Comparison of ENCODE assay signal across 7 mouse cellular contexts in genomic region chr17:9579401-9580371, GRCm38 (mm10).
DNase-seq lines count a peak whose midpoint lies in the region; TF ChIP-seq lines count a peak whose summit lies in the region.

No protein-coding gene starts in this region.

- peak overlapping the region; percentile 21; the same call in 1 of the 2 replicates for H3K27ac ChIP-seq in cortical plate, adult 2 months (ENCODE audit: insufficient read depth, low read length)

- peak; percentile 20 to 56 for DNase-seq in frontal cortex, postnatal 14 days (ENCODE audit: low spot score in 2 of 2)
- DNase-seq in left cerebral cortex, postnatal 25 days (ENCODE audit: low spot score in 2 of 2), result peak; percentile 41 to 70
- peak; percentile 2 for DNase-seq in retina, postnatal 7 days (ENCODE audit: low read depth, low spot score)
- DNase-seq in testis, postnatal 14 days (ENCODE audit: low spot score), result no peak
- no peak for DNase-seq in lung, postnatal 4 days
- DNase-seq in urinary bladder, postnatal 4 days (ENCODE audit: low spot score in 2 of 2), result no peak

- no peaks in the 10 kb centered on the region for H3K4me1 ChIP-seq in cortical plate, adult 2 months (ENCODE audit: control insufficient read depth, insufficient read depth, low read length)

- no peak for TF ChIP-seq POLR2A in cortical plate, adult 2 months (IDR thresholded peaks at IDR 0.05; ENCODE audit: extremely low read depth, insufficient read depth, low read length)

- 0 out of 2 replicates have a peak, but pooled peaks have one; percentile 10 for TF ChIP-seq CTCF in cortical plate, adult 2 months (IDR thresholded peaks at IDR 0.05; ENCODE audit: extremely low read depth, insufficient read depth, low read length)

- intact Hi-C loops in left cerebral cortex, postnatal 25 days (cut with DNase I), result loop anchor here (5.0 to 10.0 kb wide), 2 partner anchors 145 to 412 kb away; no protein-coding TSS in a partner anchor

- H3K4me3 ChIP-seq in cortical plate, adult 2 months (ENCODE audit: insufficient read depth, low read length), result no peak overlapping the region

Comparison
In these comparisons a context has a peak if more than half of its experiments do, and no peak if none do; other contexts are left out.
1. DNase-seq: peak in frontal cortex, postnatal 14 days (2 of 2), left cerebral cortex, postnatal 25 days (2 of 2) and retina, postnatal 7 days (single experiment); none in testis, postnatal 14 days (single experiment), lung, postnatal 4 days (0 of 2) and urinary bladder, postnatal 4 days (0 of 2).